Mouse (Mus musculus) kidney, postnatal 36 days (tissue): Measurements from ENCODE around the gene Whamm.

Experiments
- DNase-seq, 2 experiments: peaks; one replicate each; pipeline ENCODE4 v3.0.0; 2021 to 2022; ENCODE audit warnings: mixed read lengths in 2 of 2

Whamm gene

DNA sequence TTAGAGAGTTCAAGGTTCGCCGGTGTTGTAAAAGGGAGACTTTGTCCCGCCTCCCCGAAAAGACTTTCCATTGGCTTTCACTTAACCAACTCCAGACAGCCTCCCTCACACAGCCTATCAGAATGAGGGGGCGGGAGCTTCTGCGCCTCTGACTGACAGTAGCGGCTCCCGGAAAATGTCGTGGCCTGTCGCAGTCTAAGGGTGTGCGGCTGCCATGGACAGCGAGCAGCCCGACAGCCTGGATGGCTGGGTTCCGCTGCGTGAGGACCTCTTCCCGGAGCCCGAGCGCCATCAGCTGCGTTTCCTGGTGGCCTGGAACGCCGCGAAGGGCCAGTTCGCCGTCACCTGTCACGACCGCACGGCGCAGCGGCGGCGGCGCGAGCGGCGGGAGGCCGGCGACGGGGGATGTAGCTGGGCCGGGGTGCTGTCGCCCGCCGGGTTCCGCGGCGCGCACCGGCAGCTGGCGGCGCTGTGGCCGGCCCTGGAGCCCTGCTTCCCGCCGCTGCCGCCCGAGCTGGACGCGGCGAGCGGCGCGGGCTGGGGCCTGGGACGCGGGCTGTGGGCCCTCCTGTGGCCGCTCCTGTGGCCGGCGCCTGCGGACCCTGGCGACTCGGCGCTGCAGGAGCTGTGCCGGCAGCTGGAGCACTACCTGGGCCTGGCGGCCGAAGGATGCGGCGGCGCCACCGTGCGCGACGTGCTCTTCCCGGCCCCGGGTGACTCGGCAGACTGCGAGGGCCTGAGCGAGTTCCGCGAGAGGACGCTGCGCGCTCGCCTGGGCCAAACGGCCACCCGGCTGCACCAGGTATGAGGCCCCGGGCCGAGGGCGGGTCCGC, at the start of gene Whamm:
Gene Whamm, plus strand, starts transcription at position 159 of the 833 bp plus-strand sequence.
- peak; percentile 95 to 97 for DNase-seq

DNA sequence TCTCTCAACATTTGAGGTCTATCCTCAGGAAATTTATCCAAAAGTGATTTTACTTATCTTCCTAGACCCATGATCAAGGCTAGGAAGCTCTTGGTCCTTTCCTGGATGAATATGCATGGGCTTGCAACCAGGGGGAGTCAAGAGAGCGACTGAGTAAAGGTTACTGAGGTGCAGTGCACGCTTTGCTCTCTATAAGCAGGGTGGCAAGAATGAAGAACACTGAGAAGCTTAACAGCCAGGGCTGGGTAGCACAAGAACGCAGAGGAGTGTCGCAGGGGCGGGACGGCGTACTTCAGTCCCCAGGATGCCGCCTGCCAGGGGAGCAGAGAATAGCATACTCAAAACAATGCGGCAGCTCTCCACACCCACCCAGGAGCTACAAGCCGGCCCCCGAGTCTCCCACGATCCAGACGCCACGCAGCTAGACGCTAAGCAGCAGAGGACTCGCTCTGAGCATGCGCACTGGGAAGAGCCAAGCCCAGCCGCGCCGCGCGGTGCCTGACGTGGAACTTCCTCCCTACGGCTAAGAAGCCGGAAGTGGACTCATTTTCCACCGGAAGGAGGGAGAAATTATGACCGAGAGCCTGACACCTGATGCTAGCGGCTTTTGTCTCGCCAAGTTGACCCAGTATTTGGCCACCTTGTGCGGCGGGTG, 47.9 kb upstream of the Whamm start:
- peak; percentile 90 to 92 for DNase-seq

DNA sequence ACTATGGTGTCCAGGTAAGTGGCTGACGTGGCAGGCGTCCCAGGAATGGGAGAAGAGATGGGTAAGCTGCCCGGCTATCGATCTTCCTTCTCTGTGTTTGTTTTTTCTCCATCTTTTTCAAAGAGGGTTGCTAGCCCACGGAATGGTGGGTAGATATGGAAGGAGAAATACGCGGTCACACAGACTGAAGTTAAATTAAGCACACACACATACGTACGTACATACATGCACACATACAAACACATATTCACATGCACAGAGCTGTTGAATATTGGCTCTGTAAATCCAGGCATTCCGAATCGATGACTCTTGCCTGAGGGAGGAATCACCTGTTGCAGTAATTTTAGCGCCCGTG, 47.4 kb upstream of the Whamm start:
- DNase-seq = no peak

DNA sequence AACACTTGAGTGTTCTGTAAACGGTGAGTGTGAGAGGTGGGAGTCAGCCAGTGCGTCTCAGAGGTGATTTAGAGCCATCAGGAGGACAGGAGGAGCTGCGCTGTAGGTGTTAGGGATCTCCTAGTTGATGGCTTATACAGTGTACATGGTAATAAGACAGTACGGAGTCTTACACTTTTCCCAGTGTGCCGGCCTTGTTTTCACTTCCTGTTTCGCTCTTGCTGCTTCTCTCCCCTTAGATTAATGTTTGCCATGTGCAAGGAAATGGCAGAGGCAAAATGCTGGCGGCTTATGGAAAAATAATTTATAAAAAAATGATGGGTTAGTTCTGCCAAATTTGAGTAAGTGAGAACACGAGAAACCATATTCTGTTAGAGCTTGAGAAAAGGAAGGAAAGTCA, 42.1 kb upstream of the Whamm start:
- DNase-seq = no peak

DNA sequence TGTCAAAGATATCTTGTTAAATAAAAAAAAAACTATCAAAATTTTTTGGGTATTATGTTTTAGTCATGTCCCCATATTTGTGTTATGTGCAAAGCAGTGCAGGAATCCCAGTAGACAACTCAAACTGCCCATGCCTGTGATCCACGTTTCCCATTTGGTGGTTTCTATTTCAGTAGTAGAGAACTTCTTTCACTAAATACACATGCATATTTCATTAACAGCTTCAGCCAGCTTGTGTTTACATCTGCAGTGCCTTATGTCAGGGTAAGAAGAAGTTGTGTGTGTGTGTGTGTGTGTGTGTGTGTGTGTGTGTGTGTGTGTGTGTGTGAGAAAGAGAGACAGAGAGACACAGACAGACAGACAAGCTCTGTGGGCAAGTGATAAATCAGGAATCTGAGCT, 39.6 kb upstream of the Whamm start:
- no peak for DNase-seq

DNA sequence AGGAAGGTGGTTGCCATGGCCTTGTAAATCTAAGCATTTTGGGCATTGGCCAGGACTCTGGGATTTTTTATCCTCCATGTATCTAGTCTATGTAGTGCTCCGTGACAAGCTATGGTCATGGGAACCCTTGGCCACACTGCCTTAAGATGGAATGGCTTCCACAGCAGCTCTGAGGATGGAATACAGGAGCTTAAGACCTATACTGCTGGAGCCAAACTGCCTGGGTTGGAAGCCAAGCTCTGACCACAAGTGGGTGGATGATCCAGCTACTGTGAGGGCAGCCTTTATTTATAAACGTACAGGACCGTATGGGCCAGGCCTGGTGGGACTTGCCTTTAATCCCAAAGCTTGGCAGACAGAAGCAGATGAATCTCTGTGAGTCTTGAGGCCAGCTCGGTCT, 34.6 kb upstream of the Whamm start:
- DNase-seq = no peak

DNA sequence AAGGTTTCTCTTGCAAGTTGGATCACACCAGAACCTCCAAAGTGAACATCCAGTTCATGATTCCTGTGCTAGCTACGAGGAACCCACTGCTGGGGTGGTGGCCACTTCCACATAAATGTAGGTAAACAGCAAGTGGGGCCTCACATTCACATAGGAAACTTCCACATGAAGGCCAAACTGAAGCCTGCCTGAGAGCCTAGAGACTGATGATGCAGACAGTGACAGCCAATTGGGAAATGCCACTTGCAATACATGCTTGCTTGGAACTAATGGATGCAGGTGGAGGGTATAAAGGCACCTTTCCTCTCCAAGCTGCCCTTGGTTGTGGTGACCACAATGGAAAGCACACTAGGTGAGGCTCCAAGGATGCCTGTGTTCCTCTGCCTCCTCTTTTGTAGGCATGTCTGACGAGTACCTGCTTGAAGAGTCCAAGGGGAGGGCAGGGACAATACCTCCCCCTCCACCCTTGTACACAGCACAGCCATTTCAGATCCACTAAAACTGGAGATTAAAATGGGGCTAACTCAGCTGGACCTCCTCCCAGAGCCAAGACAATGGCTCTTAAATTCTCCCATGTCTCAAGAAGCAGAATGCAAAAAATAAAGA, 32.9 kb upstream of the Whamm start:
- DNase-seq = peak in 1 of 2 experiments; percentile 30

DNA sequence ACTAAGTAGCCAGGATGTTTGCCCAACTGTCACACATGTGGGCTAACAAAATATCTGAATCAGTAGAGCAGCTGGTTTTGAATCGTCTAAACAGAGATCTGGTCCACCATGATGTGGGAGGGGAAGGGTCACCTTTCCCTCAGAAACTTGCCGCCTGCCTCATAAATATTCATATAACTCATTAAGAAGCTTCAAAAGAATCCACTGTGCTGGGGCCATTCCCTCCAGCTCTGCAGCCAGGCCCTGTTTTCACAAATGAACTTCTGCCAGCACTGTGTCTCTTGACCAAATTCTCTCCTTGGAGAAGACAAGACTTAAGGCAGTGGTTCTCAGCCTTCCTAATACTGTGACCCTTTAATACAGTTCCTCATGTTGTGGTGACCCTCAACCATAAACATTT, 31.5 kb upstream of the Whamm start:
- DNase-seq = no peak

DNA sequence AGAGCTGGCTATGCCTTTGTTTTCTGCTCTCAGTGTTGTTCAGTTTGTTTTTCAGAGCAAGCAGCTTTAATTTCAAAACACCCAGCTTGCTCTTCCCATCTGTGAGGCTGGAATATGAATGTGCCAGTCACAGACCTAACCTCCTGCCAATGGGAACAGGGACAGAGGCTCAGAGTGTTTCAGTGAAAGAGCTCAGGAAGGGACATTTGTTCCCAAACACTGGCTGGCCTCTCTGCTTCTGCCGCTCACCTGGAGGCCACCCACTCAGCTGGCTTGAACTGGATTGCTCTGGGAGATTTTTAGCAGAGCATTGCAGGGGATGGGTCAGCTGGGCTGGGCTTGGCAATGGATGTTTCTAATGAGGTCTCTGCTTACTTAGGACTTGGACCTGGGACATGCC, 30.1 kb upstream of the Whamm start:
- peak in 1 of 2 experiments; percentile 8 for DNase-seq

DNA sequence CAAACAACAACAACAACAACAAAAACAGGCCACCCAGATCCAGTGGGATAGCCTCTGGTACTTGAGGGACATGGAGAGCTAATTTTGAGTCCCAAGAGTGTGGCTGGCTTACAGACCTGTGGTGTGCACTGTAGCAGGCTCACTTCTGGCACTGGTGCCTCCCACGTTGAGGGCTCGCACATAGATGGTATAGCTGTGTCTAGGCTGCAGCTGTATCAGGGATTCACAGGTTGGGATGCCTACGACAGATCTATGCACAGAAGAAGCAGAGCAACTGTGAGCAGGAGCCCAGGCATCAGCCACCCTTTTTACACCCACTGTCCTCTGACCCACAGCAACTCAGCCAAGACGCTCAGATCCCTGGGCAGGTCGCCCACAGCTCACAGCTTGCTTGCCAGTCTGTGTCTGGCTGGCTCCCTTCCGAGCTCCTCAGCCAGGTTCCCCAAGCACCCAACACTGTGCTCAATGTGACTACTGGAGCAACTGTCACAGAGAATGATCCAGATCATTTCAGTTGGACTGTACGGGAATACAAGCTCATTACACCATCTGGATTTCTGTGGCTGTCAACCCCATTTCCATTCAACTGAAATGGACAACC, 29.0 kb upstream of the Whamm start:
- DNase-seq = peak; percentile 58 to 83

DNA sequence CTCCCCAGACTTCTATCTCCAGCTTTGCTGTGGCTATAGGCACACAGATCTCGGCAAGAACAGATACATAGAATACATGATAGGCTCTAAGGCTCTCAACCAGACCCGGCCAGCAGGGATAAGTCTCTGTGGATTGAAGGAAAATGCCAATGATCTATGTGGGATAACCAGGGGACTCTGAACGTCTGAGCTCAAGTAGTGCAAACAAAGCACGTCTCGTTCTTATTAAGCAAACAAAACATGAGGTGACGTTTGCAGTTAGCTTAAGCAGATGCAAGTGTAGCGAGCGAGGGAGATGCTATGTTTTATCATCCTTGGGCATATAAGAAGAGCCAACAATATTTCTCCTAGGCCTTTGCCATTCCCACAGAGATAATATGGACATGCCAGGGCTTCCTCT, 28.1 kb upstream of the Whamm start:
- no peak for DNase-seq

DNA sequence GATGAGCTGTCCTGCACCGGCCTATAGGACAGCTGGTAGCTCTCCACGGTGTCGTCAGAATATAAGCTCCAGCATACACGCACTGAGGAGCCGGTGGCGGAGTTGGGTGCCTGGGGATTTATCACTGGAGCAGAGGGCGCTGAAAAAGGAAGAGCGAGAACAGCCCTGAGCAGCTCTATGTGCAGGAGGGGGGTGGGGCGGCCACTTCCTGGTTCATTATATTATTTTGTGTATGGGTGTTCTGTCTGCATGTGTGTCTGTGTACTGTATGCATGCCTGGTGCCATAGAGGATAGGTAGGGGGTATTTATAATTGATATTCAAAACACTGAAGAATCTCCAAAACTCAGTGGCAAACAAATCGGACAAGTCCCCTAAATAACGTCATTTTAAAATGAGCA, 22.2 kb upstream of the Whamm start:
- DNase-seq = no peak

DNA sequence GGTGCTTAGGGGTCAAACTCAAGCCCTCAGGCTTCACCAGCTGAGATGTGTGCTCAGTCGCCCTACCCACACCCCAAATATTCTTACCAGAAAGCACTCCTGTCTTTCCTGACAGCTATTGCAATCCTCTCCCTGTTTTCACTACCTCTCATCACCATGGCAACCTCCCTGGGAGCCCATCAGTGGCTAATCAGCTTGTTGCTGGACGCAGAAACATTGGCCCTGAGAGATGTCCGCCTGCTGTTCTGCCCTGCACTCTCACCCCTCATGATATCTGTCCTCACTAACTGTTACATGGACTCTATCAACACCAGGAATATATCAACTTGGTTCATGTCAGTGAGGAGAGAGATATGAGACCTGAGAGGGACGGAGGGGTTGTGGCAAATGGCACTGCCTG, 17.5 kb upstream of the Whamm start:
- DNase-seq = no peak

DNA sequence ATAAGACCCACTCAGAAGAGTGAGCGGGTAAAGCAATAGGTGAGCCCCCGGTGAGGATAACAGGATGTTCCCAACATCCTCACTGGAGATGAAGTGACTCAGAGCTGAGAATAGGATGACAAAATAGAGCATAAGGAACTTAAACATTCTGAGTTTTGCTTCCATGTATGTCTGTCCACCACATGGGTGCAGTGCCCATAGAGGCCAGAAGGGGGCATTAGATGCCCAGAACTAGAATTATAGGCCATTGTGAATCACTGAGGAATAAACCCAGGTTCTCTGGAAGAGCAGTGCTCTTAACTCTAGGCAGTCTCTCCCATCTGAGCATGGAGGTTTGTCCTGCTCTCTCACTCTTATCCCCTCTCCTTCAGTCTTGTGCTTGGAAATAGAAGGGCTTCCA, 16.7 kb upstream of the Whamm start:
- peak; percentile 9 to 56 for DNase-seq

DNA sequence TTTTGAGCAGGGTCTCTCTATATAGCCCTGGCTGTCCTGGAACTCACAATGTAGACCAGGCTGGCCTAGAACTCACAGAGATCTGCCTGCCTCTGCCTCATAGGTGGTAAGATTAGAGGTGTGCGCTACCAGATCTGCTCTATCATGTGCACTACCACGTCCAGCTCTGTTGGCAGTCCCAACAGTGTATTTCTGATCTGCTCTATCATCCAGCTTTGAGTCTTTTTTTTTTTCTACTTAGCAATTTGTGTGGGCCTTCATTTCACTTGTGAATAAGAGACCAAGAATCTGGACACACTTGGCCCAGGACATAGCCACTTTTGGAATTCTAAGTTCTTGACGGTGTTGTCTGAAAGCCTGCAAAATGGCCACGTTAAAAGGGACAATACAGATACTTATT, 14.2 kb upstream of the Whamm start:
- no peak for DNase-seq

DNA sequence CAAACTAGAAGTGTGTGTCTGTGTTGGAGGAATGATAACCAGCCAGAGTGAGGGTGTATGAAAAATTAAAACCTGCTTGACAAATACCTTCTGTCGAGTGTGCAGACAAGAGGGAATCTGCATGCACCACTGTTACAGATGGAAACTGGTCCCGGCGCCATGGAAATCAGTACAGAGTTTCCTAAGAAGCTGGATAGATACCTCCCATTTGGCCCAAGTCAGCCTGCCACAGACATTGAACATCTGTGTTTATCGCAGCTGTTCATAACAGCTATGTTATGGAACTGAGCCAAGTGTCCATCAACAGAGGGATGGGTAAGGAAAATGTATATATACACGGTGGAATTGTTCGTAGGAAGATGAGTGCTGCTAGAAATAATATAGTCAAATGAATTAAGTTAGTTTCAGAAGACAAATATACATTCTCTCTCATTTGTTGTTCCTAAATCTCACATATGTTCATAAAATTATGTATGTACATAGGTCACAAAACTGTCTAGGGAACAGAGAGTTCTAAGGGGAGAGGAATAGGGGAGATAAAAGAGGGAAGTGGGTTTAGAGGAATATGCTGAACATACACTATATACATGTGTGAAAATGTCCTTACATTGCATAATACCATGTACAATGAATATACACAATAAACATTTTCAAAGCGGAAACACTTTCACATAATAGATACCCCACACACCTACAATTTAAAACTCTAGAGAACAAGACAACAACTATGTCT, 13.6 kb upstream of the Whamm start:
- no peak for DNase-seq

DNA sequence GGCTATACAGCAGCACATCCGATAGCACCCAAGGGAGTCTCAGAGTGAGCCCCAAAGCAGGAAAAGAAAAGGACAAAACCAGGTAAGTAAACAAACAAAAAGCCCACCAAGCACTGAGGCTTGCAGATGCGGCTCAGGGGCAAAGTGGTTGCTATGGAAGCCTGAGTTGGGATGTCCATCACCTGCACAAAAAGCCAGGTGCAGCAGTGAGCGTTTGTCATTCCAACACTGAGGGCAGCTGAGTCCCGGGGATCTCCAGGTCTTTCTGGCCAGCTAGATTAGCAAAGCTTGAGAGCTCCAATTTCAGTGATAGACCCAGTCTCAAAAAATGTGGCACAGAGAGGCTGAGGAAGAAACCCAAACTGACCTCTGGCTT, 13.1 kb upstream of the Whamm start:
- DNase-seq = no peak

DNA sequence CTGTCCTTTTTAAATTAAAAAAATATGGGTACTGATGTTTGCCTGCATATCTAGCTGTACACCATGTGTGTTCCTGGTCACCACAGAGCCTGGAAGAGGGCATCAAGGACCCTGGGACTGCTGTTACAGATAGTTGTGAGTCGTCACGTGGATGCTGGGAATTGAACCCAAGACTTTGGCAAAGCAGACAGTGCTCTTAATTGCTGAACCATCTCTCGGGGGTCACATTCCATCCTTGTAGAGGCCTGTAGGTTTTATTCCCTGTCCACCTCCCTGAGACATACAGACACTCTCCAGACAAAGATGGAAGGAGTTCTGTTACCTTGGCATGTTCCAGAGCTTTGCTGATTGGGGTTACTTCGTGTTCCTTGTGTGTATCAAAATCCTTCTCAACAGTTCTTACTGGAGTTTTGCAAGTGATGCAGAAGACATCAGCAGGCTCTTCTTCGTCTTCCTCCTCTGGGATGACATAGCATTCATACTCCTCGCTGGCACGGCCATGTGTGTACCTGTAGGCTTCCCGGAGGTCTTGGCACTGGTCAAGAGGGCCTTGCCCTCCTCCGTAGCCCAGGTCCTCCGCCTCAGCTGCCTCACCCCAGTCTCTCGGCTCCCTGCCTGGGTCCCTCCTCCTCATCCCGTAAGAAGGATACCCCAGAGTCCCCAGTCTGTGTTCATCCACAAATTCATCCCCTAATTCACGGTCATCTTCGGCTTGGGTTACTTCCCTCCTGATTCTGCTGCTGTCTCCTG, 11.7 kb upstream of the Whamm start:
- no peak for DNase-seq

DNA sequence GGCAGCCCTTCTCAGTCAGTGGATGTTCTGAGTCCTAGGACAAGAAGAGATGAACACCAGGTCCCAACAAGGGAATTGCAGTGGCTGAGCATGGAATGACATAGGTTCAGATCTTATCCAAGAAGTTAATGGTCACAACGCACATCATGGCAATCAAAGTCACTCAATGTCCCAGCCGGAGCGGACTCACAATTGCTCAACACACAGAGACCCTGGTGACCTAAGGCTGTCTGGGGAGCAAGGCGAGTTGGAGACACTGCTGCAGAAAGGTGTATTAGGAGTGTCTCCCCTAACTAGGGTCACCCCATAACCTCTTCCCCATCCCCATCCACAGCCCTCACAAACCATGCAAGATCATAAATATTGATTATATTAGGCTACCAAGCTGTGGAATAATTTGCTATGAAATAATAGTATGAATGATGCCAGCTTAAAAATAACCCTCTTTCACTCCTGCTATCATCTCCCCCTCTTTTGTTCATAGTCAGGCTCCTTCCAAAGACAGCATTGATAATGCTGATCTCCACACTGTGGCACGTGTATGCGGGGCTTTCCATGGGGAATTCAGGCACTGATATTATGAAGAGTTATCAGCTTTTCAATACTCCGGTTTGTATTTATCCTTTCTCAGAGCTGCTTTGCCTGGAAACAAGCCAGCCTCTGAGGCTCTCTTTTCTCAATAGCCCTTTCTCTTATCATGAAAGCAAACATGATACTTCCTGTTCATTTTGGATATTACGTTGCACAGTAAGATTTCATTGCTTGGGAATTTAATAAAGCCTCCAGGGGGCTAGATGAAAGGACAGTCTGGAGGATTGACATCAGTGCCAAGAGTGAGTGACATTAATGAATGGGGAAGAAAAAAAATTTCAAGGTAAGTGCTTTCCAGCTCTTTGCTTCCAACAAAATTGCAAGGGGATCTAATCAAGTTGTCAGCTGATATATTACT, 10.7 kb upstream of the Whamm start:
- DNase-seq = no peak

DNA sequence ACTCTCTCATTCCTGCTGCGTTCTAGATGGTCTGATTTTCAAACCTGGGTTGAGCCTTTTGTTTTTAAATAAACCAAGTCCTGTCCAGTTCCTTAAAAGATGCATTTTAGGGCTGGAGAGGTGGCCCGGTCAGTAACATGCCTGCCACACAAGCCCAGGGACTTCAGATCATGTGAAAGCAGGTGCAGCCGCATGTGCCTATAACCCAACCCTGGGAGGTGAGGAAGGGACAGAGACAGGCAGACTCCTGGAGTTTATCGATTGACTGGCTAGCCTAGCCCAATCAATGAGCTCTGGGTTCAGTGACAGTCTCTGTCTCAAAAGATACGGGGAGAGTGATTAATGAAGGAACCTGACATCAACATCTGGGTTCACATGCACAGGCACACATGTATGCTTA, 9.9 kb upstream of the Whamm start:
- no peak for DNase-seq

DNA sequence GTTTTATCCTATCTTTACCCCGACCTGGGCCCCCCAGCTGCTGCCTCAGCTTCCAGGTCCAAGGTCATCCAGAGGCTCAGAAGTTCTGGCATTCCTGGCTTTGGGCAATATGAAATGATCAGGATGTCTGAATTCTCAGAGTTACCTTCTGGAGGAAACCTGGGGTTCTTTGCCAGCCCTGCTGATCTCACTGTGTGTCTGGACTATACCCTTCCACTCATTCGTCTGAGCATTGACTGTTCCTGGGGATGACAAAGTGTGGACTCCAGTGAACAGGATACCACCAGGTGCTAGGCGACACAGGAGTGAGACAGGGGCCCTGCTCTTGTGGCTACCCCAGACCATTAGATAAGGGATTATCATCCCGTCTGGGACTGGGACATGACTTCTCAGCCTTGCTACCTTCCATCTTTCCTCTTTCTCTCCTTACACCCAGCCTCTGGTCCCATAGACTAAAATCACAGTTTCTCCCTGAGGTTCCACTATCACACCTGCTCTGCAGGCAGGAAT, 7.5 kb upstream of the Whamm start:
- no peak for DNase-seq
